Mouse (Mus musculus) kidney, postnatal 0 days (tissue): ENCODE results near the gene Zcchc10. TPM values are rescaled to one million over a fixed set of nuclear protein-coding genes. Genes with fewer than 3 reads are reported as not detected.
A peak's percentile ranks its signal among the peaks of the same experiment; 100 is the strongest.

Source experiments
- ATAC-seq: fragments of 200-750 bp; cut with Nextera tagmentation; replicated peaks from 2 replicates; pipeline ENCODE4 v1.8.0; 2017; ENCODE audit warnings: low read depth, moderate number of reproducible peaks, moderate TSS enrichment, moderate library complexity; ENCODE audit not compliant: low FRiP score
- DNase-seq: peaks from one replicate; pipeline ENCODE4 v3.0.0-alpha.2; 2016; ENCODE audit warnings: low spot score
- H3K27ac ChIP-seq: fragments of 300-500 bp; sonication (generic); 2 replicates; pipeline ENCODE4 v1.5.1; 2014; ENCODE audit warnings: mild to moderate bottlenecking
- H3K27me3 ChIP-seq: fragments of 300-500 bp; sonication (generic); 2 replicates; pipeline ENCODE4 v1.6.1; 2014; ENCODE audit warnings: low read length, mixed read lengths; ENCODE audit not compliant: insufficient read depth
- H3K36me3 ChIP-seq: fragments of 300-500 bp; sonication (generic); 2 replicates; pipeline ENCODE4 v1.6.1; 2014; ENCODE audit warnings: low read length, mixed read lengths; ENCODE audit not compliant: insufficient read depth
- H3K4me1 ChIP-seq: fragments of 300-500 bp; sonication (generic); replicated peaks from 2 replicates; pipeline ENCODE4 v1.6.1; 2014; ENCODE audit warnings: antibody characterized with exemption, low read length, mixed read lengths; ENCODE audit not compliant: insufficient read depth
- H3K4me2 ChIP-seq: fragments of 300-500 bp; sonication (generic); 2 replicates; pipeline ENCODE4 v1.6.1; 2014; ENCODE audit warnings: mild to moderate bottlenecking, low read length, moderate library complexity, mixed read lengths
- H3K4me3 ChIP-seq: fragments of 300-500 bp; sonication (generic); replicated peaks from 2 replicates; pipeline ENCODE4 v1.5.1; 2014; ENCODE audit warnings: low read depth, low read length
- H3K9ac ChIP-seq: fragments of 300-500 bp; sonication (generic); 2 replicates; pipeline ENCODE4 v1.6.1; 2014; ENCODE audit warnings: low read depth, low read length
- H3K9me3 ChIP-seq: fragments of 300-500 bp; sonication (generic); replicated peaks from 2 replicates; pipeline ENCODE4 v1.6.1; 2016; ENCODE audit warnings: low read length, inconsistent platforms, mixed read lengths
- CTCF ChIP-seq: IDR thresholded peaks from 2 replicates; pipeline ENCODE4 v1.5.1; 2016; ENCODE audit warnings: antibody characterized with exemption, low read depth, mild to moderate bottlenecking, moderate library complexity
- WGBS: fragments of 180-500 bp; shearing (Covaris S2); extraction: QIAGEN DNeasy Blood & Tissue Kit; methylation state at CpG from one replicate; pipeline ENCODE4 v1.1.7; 2014; 5-methylcytosine and 5-hydroxymethylcytosine counted together
- polyA plus RNA-seq: library from polyadenylated mRNA; unstranded; fragments of >200 nt; fragmentation: Nextera tagmentation; extraction: Ambion mirVana; gene quantifications from 2 replicates; pipeline ENCODE4 v1.2.1, GENCODE M21; 2015

The Zcchc10 gene
- polyA plus RNA-seq, 1 experiment from 2014 or later, result 21.1 TPM

GRCm38 (mm10) chr11:53345328-53345727 is 20.8 kb downstream of the Zcchc10 start:
- Histone ChIP-seq H3K27ac (no peak overlapping the region), H3K9ac (no peak overlapping the region), H3K4me1 (no peaks in the 10 kb centered on the region), H3K36me3 (no peaks in the 10 kb centered on the region), H3K9me3 (no peaks in the 10 kb centered on the region), H3K4me3 (no peak overlapping the region), H3K27me3 (no peaks in the 10 kb centered on the region), H3K4me2 (no peak overlapping the region)
- ATAC-seq, result no peak
- no peak for TF ChIP-seq CTCF
- DNase-seq, result no peak
- WGBS, result 43% methylated on average over 5 of the region's 5 CpGs

- H3K4me1 ChIP-seq, result no peaks in the 10 kb centered on the region
- WGBS, result 68% methylated on average over 2 of the region's 2 CpGs
- DNase-seq (no peak), ATAC-seq (no peak)
- no peak overlapping the region for H3K27ac ChIP-seq
- TF ChIP-seq CTCF, result no peak
- no peaks in the 10 kb centered on the region for H3K27me3 ChIP-seq
- H3K36me3 ChIP-seq, result no peaks in the 10 kb centered on the region
- H3K9me3 ChIP-seq, result no peaks in the 10 kb centered on the region
- no peak overlapping the region for H3K4me2 ChIP-seq
- H3K4me3 ChIP-seq, result no peak overlapping the region
- H3K9ac ChIP-seq, result no peak overlapping the region
Observed at GRCm38 (mm10) chr11:53345738-53346137, 21.3 kb downstream of the Zcchc10 start.

GRCm38 (mm10) chr11:53350291-53351223 is 26.1 kb downstream of the Zcchc10 start, which contains the start of gene Aff4:
Gene Aff4, plus strand, starts transcription at chr11:53350833.
- Histone ChIP-seq H3K27me3 (no peaks in the 10 kb centered on the region), H3K36me3 (no peaks in the 10 kb centered on the region), H3K4me3 (peak within 1 kb of the TSS; percentile 83), H3K9me3 (no peaks in the 10 kb centered on the region), H3K4me2 (peak within 1 kb of the TSS; percentile 95), H3K27ac (peak within 1 kb of the TSS; percentile 99), H3K9ac (peak within 1 kb of the TSS; percentile 99), H3K4me1 (0 out of 2 replicates have a peak, but pooled peaks cover 7% of the 10 kb centered on the region)
- peak; percentile 93 for ATAC-seq
- TF ChIP-seq CTCF, result no peak
- peak; percentile 94 for DNase-seq
- under 1% methylated on average over 106 of the region's 127 CpGs for WGBS

- H3K36me3 ChIP-seq, result no peaks in the 10 kb centered on the region
- 0 out of 2 replicates have a peak, but pooled peaks cover 7% of the 10 kb centered on the region for H3K4me1 ChIP-seq
- H3K4me3 ChIP-seq, result peak overlapping the region; percentile 83
- no peaks in the 10 kb centered on the region for H3K27me3 ChIP-seq
- DNase-seq (peak; percentile 82), ATAC-seq (no peak)
- peak overlapping the region; percentile 99 for H3K27ac ChIP-seq
- WGBS, result under 1% methylated on average over 35 of the region's 35 CpGs
- no peaks in the 10 kb centered on the region for H3K9me3 ChIP-seq
- peak overlapping the region; percentile 95 for H3K4me2 ChIP-seq
- peak overlapping the region; percentile 99 for H3K9ac ChIP-seq
- TF ChIP-seq CTCF, result no peak
Observed at GRCm38 (mm10) chr11:53351224-53351942, 26.9 kb downstream of the Zcchc10 start.

- Histone ChIP-seq H3K4me2 (peak overlapping the region; percentile 95), H3K9ac (peak overlapping the region; percentile 99)
Observed at GRCm38 (mm10) chr11:53351943-53352590, 27.6 kb downstream of the Zcchc10 start.

More at GRCm38 (mm10) chr11:53351943-53352590, 27.6 kb downstream of the Zcchc10 start:
- ATAC-seq, result no peak
- WGBS, result 3% methylated on average over 14 of the region's 14 CpGs
- no peak for TF ChIP-seq CTCF
- peak overlapping the region; percentile 99 for H3K27ac ChIP-seq
- 0 out of 2 replicates have a peak, but pooled peaks cover 7% of the 10 kb centered on the region for H3K4me1 ChIP-seq
- no peaks in the 10 kb centered on the region for H3K27me3 ChIP-seq
- peak; percentile 36 for DNase-seq
- H3K36me3 ChIP-seq, result no peaks in the 10 kb centered on the region
- H3K9me3 ChIP-seq, result no peaks in the 10 kb centered on the region
- peak overlapping the region; percentile 83 for H3K4me3 ChIP-seq
